Mouse (Mus musculus): ENCODE data around the gene Aatf. TPM values are rescaled to one million over a fixed set of nuclear protein-coding genes. Genes with fewer than 3 reads are reported as not detected.

Aatf gene
- polyA plus RNA-seq, 1 experiment from 2014 or later: 39.1 TPM

GRCm38 (mm10) chr11:84375951-84376496, 137.3 kb downstream of the Aatf start:
- H3K9me3 ChIP-seq (ENCODE audit: control insufficient read depth, low read length): no peaks in the 10 kb centered on the region
- H3K4me3 ChIP-seq (ENCODE audit: low read length): no peak overlapping the region
- H3K4me2 ChIP-seq (ENCODE audit: low read depth, low read length): no peak overlapping the region
- no peaks in the 10 kb centered on the region for H3K27me3 ChIP-seq (ENCODE audit: control insufficient read depth, insufficient read depth, low read depth, low read length)
- ATAC-seq (ENCODE audit: low read depth): no peak
- no peak overlapping the region for H3K9ac ChIP-seq (ENCODE audit: low read length)
- H3K4me1 ChIP-seq (replicated peaks; ENCODE audit: control insufficient read depth, insufficient read depth, low read length): no peaks in the 10 kb centered on the region
- no peak overlapping the region for H3K27ac ChIP-seq (ENCODE audit: low read length)
- WGBS: 54% methylated on average over 3 of the region's 3 CpGs
- H3K36me3 ChIP-seq (ENCODE audit: control insufficient read depth, insufficient read depth, low read length): peaks cover 8% of the 10 kb centered on the region

GRCm38 (mm10) chr11:84373122-84373521, 140.2 kb downstream of the Aatf start:
- H3K4me1 ChIP-seq (replicated peaks; ENCODE audit: control insufficient read depth, insufficient read depth, low read length): no peaks in the 10 kb centered on the region
- H3K4me3 ChIP-seq (ENCODE audit: low read length): no peak overlapping the region
- H3K9me3 ChIP-seq (ENCODE audit: control insufficient read depth, low read length): no peaks in the 10 kb centered on the region
- no peak overlapping the region for H3K4me2 ChIP-seq (ENCODE audit: low read depth, low read length)
- peaks cover 8% of the 10 kb centered on the region for H3K36me3 ChIP-seq (ENCODE audit: control insufficient read depth, insufficient read depth, low read length)
- no peak for ATAC-seq (ENCODE audit: low read depth)
- 91% methylated on average over 4 of the region's 4 CpGs for whole genome bisulfite sequencing
- no peak overlapping the region for H3K27ac ChIP-seq (ENCODE audit: low read length)
- no peaks in the 10 kb centered on the region for H3K27me3 ChIP-seq (ENCODE audit: control insufficient read depth, insufficient read depth, low read depth, low read length)
- H3K9ac ChIP-seq (ENCODE audit: low read length): no peak overlapping the region

Other genes starting within 250 kb of the Aatf start
- 0.06 TPM in 1 of 2 replicates, not detected in the other for gene Lhx1, start 12.0 kb upstream of the Aatf start, polyA plus RNA-seq (2015; fragmentation: Nextera tagmentation; extraction: Ambion mirVana)

Data from lung, embryonic 16.5 days (tissue).